Mouse (Mus musculus): Measurements from ENCODE around the gene Gpatch1.

The Gpatch1 gene

GRCm38 (mm10) chr7:35317729-35318609 lies at the start of gene Gpatch1:
Gpatch1 (minus strand) TSS chr7:35318440.
- DNase-seq (ENCODE audit: low spot score): peak; percentile 97

GRCm38 (mm10) chr7:35365161-35365910 lies 47.1 kb upstream of the Gpatch1 start:
- DNase-seq (ENCODE audit: low spot score): no peak

GRCm38 (mm10) chr7:35362868-35363267 lies 44.6 kb upstream of the Gpatch1 start:
- no peak for DNase-seq (ENCODE audit: low spot score)

GRCm38 (mm10) chr7:35362253-35362652 lies 44.0 kb upstream of the Gpatch1 start:
- no peak for DNase-seq (ENCODE audit: low spot score)

- no peak for DNase-seq (ENCODE audit: low spot score)
These were observed 39.4 kb upstream of the Gpatch1 start for GRCm38 (mm10) chr7:35357621-35358020.

- DNase-seq (ENCODE audit: low spot score): no peak
These were observed 37.1 kb upstream of the Gpatch1 start for GRCm38 (mm10) chr7:35355303-35355872.

- DNase-seq (ENCODE audit: low spot score): no peak
These were observed 35.1 kb upstream of the Gpatch1 start for GRCm38 (mm10) chr7:35353306-35353705.

- DNase-seq (ENCODE audit: low spot score): no peak
These were observed 32.9 kb upstream of the Gpatch1 start for GRCm38 (mm10) chr7:35351155-35351554.

- DNase-seq (ENCODE audit: low spot score): no peak
These were observed 31.8 kb upstream of the Gpatch1 start for GRCm38 (mm10) chr7:35349886-35350684.

GRCm38 (mm10) chr7:35349022-35349421 lies 30.8 kb upstream of the Gpatch1 start:
- DNase-seq (ENCODE audit: low spot score): no peak

GRCm38 (mm10) chr7:35347918-35348700 lies 29.9 kb upstream of the Gpatch1 start:
- no peak for DNase-seq (ENCODE audit: low spot score)

GRCm38 (mm10) chr7:35344785-35345330 lies 26.6 kb upstream of the Gpatch1 start:
- DNase-seq (ENCODE audit: low spot score): no peak

- no peak for DNase-seq (ENCODE audit: low spot score)
These were observed 24.3 kb upstream of the Gpatch1 start for GRCm38 (mm10) chr7:35342498-35342897.

GRCm38 (mm10) chr7:35341282-35341681 lies 23.0 kb upstream of the Gpatch1 start:
- DNase-seq (ENCODE audit: low spot score): no peak

- no peak for DNase-seq (ENCODE audit: low spot score)
These were observed 22.0 kb upstream of the Gpatch1 start for GRCm38 (mm10) chr7:35340196-35340595.

GRCm38 (mm10) chr7:35334527-35335452 lies 16.6 kb upstream of the Gpatch1 start:
- DNase-seq (ENCODE audit: low spot score): peak; percentile 22

- peak; percentile 99 for DNase-seq (ENCODE audit: low spot score)
These were observed 15.7 kb upstream of the Gpatch1 start, which contains the start of gene Rhpn2 for GRCm38 (mm10) chr7:35333692-35334526. Rhpn2 (plus strand) TSS chr7:35334170.

GRCm38 (mm10) chr7:35333231-35333651 lies 15.0 kb upstream of the Gpatch1 start:
- DNase-seq (ENCODE audit: low spot score): no peak

- no peak for DNase-seq (ENCODE audit: low spot score)
These were observed 13.3 kb upstream of the Gpatch1 start for GRCm38 (mm10) chr7:35331590-35331989.
